Mouse (Mus musculus) embryonic fibroblast, embryonic 13.5 days (primary cell): ENCODE data around the gene Magi2.

Experiments used
- CTCF ChIP-seq: IDR thresholded peaks from 2 replicates; pipeline ENCODE4 v1.5.1; 2011; ENCODE audit warnings: mild to moderate bottlenecking, control low read depth, low read length, moderate library complexity, borderline replicate concordance; ENCODE audit not compliant: insufficient read depth
- POLR2A ChIP-seq: IDR thresholded peaks from 2 replicates; pipeline ENCODE4 v1.6.1; 2011; ENCODE audit warnings: low read depth, mild to moderate bottlenecking, control low read depth, low read length, moderate library complexity

- TF ChIP-seq CTCF (no peak), POLR2A (no peak)
Observed at GRCm38 (mm10) chr5:19395876-19396275, 169.0 kb downstream of the Magi2 start.
